Mouse (Mus musculus) activated CD4-positive, CD25-positive, alpha-beta regulatory T cell (primary cell): ENCODE measurements around the gene Ifna16. TPM values are rescaled to one million over a fixed set of nuclear protein-coding genes. Genes with fewer than 3 reads are reported as not detected.

Experiments
- polyA plus RNA-seq, 2 experiments: library from polyadenylated mRNA; unstranded; fragments of 100-300 nt; shearing (Covaris generic); gene quantifications; one replicate each; pipeline ENCODE4 v1.2.1; 2017

Gene Ifna16
- not detected for polyA plus RNA-seq

DNA sequence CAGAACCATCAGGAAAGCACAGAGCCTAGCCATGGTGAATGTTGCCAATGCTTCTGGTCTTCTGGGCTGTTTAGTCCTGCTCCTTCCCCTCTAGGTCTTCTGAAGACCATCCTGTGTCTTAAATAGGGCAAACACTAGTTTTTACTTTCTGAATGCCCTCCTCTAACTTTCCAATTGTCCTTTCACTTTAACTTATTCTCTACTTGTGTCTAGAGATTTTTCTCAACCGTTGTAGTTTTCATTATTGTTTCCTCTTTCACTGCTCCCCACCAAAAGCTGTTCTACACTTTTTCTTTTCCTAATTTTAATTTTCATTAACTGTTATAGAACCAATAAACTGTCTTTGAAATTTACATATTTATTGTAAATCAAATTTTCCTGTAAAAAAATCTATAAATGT, at the start of gene Ifna16:
Gene Ifna16, minus strand, starts transcription at position 101 of the 400 bp plus-strand sequence.

DNA sequence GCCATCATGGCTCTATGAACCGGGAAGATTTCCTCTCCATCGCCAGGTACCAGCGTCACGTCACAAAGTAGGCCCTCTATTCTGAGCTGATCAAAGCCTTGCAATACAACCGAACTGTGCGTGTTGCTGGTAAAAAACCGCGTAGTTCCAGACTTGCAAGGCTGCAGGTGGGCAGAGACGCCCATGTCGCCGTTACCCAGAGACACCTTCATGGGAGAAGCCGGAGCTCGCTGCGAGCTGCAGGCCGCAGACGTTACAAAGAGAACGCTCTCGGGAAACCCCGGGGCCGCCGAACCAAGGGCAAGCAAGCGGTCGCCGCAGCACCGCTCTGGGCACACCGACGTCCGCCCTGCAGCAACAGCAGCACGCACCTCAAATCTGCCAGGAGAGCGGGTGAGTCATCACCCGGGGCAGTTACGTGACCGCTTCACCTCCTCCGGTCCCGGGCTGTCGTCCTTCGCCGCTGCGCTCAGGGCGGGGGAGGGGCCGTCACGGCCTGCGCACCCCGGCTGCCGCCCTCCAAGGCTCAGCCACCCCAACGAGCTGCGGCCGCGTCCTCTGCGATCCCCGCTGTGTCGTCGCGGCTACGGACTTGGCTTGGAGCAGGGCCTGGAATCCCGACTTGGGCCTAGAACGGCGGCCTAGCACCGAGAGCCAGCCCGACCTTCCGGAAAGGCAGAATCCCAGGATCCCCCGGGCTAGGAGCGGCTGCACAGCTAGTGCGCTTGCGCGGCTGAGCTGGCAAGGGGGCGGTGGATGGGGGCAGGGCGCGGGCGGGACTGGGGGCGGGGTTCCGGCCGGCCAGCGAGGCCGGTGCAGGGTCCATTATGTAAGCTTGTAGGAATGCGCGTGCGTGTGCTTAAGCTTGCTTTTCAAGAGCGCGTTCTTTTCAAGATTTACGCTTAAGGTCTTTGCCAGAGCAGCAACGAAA, 45.3 kb upstream of the Ifna16 start, which contains the start of the genes Gm26566 and Klhl9:
Gene Gm26566, plus strand, starts transcription at position 15 of the 931 bp plus-strand sequence.
Gene Klhl9, minus strand, starts transcription at position 675 of the 931 bp plus-strand sequence.

GRCm38 (mm10) chr4:88691259-88691658, 14.5 kb upstream of the Ifna16 start, which contains the start of gene Ifnab:
Gene Ifnab, minus strand, starts transcription at chr4:88691359.

DNA sequence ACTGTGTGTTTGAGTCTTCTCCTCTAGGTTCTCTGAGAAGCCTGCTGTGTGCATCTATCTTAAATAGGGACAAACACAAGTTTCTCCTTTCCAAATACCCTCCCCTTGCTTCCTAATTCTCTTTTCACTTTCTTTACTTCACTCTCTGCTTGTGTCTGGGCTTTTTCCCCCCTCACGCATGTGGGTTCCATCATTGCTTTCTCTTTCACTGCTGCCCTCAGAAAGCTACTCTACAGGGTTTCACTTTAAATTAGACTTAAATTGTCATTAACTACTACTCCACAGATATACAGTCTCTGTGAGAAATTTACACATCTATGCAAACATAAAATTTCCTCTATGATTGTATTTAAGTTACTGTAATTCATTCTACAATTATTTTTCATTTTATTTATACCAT, 7.1 kb upstream of the Ifna16 start, which contains the start of gene Ifna2:
Gene Ifna2, minus strand, starts transcription at position 101 of the 400 bp plus-strand sequence.

DNA sequence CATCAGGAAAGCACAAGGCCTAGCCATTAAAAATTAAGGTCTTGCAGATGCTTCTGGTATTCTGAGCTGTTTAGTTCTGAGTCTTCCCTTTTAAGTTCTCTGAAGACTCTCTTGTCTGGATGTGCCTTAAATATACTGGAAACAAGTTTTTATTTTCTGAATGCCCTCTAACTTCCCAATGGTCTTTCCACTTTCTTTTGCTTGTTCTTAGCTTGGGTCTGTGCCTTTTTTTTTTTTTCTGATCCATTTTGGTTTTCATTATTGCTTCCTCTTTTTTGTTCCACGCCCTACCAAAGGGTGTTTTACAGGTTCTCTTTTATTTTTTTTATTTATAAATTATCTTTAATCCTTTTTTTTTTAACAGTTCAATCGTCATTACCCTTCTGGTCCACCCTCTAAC, 32.4 kb downstream of the Ifna16 start, which contains the start of gene Ifna13:
Gene Ifna13, minus strand, starts transcription at position 101 of the 400 bp plus-strand sequence.

GRCm38 (mm10) chr4:88634311-88634710, 42.4 kb downstream of the Ifna16 start, which contains the start of gene C87499:
Gene C87499, minus strand, starts transcription at chr4:88634411.

Other genes starting within 250 kb of the Ifna16 start
- under 1 TPM; 0.13 to 0.81 TPM for gene Hacd4, start 238.0 kb downstream of the Ifna16 start, polyA plus RNA-seq
- gene Ifnb1, start 154.2 kb downstream of the Ifna16 start, polyA plus RNA-seq: not detected
- under 1 TPM in 1 of 2 experiments, not detected in 1; 0.60 TPM for gene Ifna15, start 118.7 kb downstream of the Ifna16 start, polyA plus RNA-seq
- not detected for gene Ifna14, start 105.1 kb downstream of the Ifna16 start, polyA plus RNA-seq
- gene Ifna9, start 84.5 kb downstream of the Ifna16 start, polyA plus RNA-seq: not detected
- gene Ifna12, start 73.5 kb downstream of the Ifna16 start, polyA plus RNA-seq: not detected
- gene C87499, start 42.5 kb downstream of the Ifna16 start, polyA plus RNA-seq: not detected
- gene Ifna13, start 32.5 kb downstream of the Ifna16 start, polyA plus RNA-seq: not detected
- gene Ifna2, start 7.0 kb upstream of the Ifna16 start, polyA plus RNA-seq: not detected
- not detected for gene Ifnab, start 14.4 kb upstream of the Ifna16 start, polyA plus RNA-seq
- gene Gm26566, start 44.9 kb upstream of the Ifna16 start, polyA plus RNA-seq: under 1 TPM in 1 of 2 experiments, not detected in 1; 0.48 TPM
- gene Klhl9, start 45.5 kb upstream of the Ifna16 start, polyA plus RNA-seq: 10 to 100 TPM; 18.8 to 27.9 TPM
- not detected for gene Gm13271, start 77.9 kb upstream of the Ifna16 start, polyA plus RNA-seq
- under 1 TPM; 0.75 to 0.85 TPM for gene Gm13283, start 83.2 kb upstream of the Ifna16 start, polyA plus RNA-seq
- under 1 TPM in 1 of 2 experiments, not detected in 1; 0.19 TPM for gene Gm13290, start 96.9 kb upstream of the Ifna16 start, polyA plus RNA-seq
- gene Gm13289, start 100.0 kb upstream of the Ifna16 start, polyA plus RNA-seq: not detected
- gene Gm13272, start 102.9 kb upstream of the Ifna16 start, polyA plus RNA-seq: not detected
- under 1 TPM in 1 of 2 experiments, not detected in 1; 0.48 TPM for gene Ifnz, start 105.2 kb upstream of the Ifna16 start, polyA plus RNA-seq
- not detected for gene Gm13276, start 108.8 kb upstream of the Ifna16 start, polyA plus RNA-seq
- not detected for gene Gm13277, start 111.7 kb upstream of the Ifna16 start, polyA plus RNA-seq
- gene Gm13278, start 114.6 kb upstream of the Ifna16 start, polyA plus RNA-seq: not detected
- gene Gm13275, start 117.6 kb upstream of the Ifna16 start, polyA plus RNA-seq: not detected
- gene Gm13279, start 120.5 kb upstream of the Ifna16 start, polyA plus RNA-seq: not detected
- 1 to 10 TPM in 1 of 2 experiments, under 1 TPM in 1; 0.80 to 1.1 TPM for gene Gm13285, start 122.7 kb upstream of the Ifna16 start, polyA plus RNA-seq
- gene Gm13287, start 126.3 kb upstream of the Ifna16 start, polyA plus RNA-seq: not detected
- under 1 TPM in 1 of 2 experiments, not detected in 1; 0.10 TPM for gene Gm13288, start 128.6 kb upstream of the Ifna16 start, polyA plus RNA-seq
- gene Ifna7, start 139.3 kb upstream of the Ifna16 start, polyA plus RNA-seq: not detected
- gene Ifna11, start 143.0 kb upstream of the Ifna16 start, polyA plus RNA-seq: not detected
- not detected for gene Ifna6, start 150.5 kb upstream of the Ifna16 start, polyA plus RNA-seq
- not detected for gene Ifna5, start 158.6 kb upstream of the Ifna16 start, polyA plus RNA-seq
- gene Ifna4, start 164.9 kb upstream of the Ifna16 start, polyA plus RNA-seq: not detected
- gene Ifna1, start 173.2 kb upstream of the Ifna16 start, polyA plus RNA-seq: not detected
- gene Ifne, start 203.3 kb upstream of the Ifna16 start, polyA plus RNA-seq: not detected